Mouse (Mus musculus) c-Kit-negative CD71-positive TER-119-positive erythroid progenitor cells, embryonic 14.5 days (primary cell): Measurements from ENCODE around the gene Fbln2.

Experiments used
- DNase-seq: peaks from one replicate; pipeline ENCODE4 v3.0.0-alpha.2; 2013; ENCODE audit warnings: low read depth, low spot score

Fbln2 gene

DNA sequence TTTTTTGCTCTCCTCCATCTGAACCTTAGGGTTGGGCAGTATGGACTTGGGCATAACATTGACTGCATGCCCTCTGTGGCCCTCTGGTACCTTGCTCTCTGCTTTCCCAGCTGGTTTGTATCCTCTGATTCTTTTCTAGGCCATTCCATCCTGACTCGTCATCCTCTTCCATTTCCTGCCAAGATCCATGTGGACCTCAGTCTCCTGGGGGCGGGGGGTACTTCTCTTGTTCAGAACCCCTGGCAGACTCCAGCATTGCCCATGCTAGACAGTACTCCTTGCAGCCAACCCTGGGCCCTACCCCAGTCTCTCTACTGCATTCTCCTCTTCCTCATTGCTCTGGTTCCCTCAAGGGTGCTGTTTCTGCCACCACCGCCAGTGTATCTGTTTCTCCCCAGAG is 19.8 kb upstream of the Fbln2 start:
- no peak for DNase-seq

- no peak for DNase-seq
Measured at GRCm38 (mm10) chr6:91192851-91193545, 19.3 kb upstream of the Fbln2 start.

GRCm38 (mm10) chr6:91198456-91198855 is 13.8 kb upstream of the Fbln2 start:
- DNase-seq: no peak

- DNase-seq: no peak
Measured at GRCm38 (mm10) chr6:91200429-91201188, 11.6 kb upstream of the Fbln2 start.

DNA sequence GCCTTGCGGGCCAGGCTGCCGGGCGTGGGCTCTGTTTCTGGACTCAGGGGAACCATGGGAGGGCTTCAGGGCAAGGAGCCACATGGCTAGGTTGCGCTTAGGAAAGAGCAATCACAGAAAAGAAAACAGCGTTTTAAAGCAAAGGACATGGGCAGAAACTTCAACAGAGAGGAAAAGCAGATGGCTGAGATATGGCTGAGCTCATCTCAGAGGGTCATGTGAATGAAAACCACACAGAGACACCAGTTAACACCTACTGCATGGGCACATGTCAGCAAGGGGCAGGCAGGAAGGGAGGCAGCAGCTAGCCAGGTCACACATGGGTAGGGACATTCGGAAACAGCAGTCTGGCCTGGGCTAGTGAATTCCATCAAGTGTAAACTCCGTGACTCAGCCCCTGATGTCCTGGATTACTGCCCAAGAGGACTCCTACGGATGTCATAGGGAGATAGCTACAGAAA is 10.3 kb upstream of the Fbln2 start:
- no peak for DNase-seq

DNA sequence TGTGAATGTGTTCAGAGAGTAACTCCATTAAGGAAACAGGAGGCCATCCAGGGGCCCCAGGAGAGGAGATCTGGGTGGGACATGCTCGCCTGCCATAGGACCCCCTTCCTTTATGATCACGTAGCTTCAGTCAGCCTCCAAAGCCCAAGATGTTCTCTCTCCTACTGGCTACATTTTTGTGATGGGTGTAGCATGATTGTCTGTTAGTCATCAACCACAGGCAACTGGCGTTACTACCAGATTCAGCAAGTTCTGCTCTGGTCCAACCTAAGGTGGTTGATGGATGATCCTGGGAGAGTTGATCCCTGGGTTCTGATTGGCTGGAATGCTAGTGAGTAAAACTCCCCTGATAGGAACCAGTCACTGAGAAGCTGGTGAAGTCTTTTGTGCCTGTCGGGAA is 9.7 kb upstream of the Fbln2 start:
- DNase-seq: no peak

DNA sequence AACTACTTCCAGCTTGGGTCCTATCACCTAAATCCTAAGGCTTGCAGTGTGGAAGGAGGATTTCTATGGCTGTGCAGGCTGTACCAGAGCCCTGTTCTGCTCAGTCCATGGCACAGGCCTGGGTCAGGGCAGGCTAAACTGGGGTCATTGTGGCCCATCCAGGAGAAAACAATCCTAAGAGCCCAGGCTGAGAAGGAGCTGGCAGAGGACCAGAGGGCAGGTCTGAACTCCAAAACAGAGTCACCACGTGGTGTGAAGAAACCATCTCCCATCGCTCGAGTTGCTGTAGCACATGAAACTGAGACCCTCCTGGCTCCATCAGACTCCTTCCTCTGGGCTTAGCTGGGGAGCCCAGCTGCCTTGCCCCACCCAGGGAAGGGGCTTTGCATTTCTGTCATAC is 6.9 kb upstream of the Fbln2 start:
- no peak for DNase-seq

DNA sequence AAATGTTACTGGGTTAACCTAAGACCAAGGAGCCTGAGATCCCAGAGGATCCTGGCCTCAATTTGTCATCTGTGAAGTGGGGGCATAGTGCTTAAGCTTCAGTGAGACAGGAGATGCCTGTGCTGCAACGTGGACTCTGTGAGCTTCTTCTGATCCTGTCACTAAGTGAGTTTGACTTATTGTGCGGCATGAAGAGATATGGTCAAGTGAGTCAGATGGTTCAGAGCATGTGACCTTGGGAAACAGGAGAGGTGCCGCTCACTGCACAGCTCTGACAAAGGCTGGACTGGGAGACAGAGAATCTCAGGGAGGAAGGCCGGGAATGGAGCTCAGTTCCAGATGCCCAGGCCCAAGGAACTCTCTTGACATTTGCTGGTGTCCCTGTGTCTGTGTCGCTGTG is 6.5 kb upstream of the Fbln2 start:
- no peak for DNase-seq

GRCm38 (mm10) chr6:91207491-91207890 is 4.8 kb upstream of the Fbln2 start:
- DNase-seq: no peak

DNA sequence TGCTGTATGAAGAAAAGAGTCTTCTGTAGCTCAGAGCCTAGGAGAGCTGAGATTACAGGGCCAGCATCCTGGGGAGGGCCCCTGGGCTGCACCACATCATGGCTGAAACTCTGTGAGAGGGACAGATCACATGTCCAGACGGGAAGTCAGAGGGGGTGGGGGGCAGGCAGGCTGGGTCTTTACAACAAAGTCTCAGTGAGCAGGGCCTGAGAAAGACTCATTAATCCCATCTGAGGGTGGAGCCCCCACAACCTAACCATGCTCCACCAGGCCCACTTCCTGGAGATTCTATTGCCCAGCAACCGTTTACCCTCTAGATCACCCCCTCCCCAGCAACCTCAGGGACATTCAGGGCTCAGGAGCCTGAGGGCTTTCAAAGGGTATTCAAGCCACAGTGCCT is 2.5 kb upstream of the Fbln2 start:
- no peak for DNase-seq

- no peak for DNase-seq
Measured at GRCm38 (mm10) chr6:91210852-91211251, 1.4 kb upstream of the Fbln2 start.

DNA sequence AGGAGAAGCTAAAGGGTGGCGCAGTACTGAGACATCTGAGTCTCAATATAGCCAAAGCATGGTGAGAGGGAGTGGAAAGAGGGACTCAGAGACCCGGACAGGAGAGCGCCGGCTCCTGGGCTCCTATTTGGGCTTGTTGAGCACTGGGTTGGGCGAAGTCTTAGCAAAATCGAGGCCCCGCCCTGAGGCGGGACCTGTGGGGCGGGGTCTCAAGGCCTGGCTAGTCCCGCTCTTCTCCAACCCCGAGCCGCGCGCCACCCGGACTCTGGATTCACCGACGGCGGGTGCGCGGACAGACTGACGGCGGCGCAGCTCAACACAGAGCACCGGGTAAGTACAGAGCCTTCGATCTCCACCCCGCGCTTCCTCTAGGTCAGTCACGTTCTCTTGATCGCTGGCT is 316 bp downstream of the Fbln2 start:
- no peak for DNase-seq

DNA sequence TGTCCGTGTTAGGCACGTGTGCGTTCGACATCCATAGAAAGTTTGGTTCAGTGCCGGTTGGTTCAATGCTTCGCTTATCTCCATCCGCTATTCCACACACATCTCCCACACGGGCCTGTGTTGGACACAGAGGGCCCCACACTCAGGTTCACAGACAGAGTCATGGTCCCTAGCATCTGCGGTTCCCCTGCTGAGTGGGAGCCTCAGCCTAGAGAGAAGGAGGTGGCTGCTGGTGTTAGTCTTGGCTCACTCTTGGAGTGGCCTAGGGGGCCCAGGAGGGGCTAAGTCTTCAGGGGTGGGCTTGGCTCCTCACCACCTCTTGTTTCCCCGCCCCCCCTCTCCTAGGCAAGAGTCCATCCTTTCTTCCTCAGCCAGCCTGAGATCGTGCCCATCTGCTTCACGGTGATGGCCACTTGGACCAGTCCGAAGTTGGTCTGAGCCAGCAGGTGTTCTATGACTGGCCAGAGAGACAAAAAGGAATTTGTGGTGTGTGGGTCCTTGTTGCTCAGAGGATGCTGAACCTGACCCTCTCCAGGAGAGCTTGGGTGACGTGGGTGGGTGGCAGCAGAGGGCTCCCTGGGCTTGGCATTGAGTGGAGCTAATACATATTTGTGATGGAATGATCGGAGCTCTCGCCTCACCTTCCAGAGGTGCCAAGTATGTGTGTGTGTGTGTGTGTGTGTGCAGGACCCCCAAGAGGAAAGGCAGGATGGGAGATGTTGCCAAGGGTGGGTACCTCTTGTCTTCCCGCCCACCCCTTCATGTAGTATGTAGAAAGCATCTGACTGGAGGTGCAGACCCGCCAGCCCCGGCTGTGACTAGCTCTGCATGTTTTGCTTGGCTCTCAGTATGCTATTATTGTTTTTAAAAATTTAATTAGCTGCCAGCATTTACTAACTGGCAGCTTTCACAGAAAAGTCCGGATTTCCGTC is 1.3 kb downstream of the Fbln2 start:
- no peak for DNase-seq

- DNase-seq: no peak
Measured at GRCm38 (mm10) chr6:91215454-91215853, 3.2 kb downstream of the Fbln2 start.

- no peak for DNase-seq
Measured at GRCm38 (mm10) chr6:91218445-91218844, 6.2 kb downstream of the Fbln2 start.

GRCm38 (mm10) chr6:91218871-91219270 is 6.6 kb downstream of the Fbln2 start:
- no peak for DNase-seq

GRCm38 (mm10) chr6:91220062-91220461 is 7.8 kb downstream of the Fbln2 start:
- no peak for DNase-seq

DNA sequence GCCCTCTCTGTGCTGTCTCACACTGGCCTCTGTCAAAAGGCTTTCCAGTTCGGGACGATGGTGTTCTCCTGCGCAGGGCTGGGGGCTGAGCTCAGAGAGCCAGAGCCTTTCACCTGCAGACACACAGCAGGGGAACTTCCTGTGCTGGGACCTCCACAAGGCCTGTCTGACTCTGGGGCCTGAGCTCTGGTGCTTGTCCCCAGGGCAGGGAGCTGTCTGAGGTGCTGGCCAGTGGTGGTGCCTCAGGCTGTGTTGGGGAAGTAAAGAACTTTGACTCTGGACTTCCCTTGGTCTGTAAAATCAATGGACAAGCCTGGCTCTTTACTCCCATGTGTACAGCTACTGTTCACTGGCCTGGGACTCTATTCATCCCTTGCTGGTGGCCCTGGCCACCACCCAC is 8.8 kb downstream of the Fbln2 start:
- DNase-seq: no peak

DNA sequence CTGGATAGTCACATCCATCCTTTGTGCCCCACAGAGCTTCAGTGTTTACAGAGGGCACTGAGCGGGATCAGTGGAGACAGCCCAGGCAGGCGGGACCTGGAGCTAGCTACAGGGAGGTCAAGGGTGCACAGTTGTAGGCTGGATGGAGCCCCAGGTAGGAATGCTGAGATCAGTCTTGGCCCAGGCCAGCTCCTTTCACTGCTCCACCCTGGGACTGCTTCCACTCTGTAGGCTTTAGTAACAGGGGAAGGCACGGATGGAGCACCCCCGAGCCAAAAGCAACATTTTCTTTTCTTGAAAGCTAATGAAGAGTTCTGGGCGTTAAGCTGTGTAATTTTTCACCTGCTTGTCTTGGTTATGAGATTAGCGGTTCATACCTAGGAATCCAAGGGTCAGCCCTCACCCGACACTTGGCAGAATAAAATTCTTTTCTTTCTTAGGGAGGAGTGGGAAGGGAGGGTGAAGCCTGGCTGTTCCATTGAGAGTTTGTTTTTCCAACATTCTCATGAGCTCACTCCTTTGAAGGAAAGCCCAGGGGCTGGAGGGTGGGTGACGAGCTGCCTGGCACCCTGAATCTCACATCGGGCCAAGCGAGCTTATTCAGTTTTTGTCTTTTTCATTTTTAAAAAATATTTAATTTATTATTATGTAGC is 10.6 kb downstream of the Fbln2 start:
- no peak for DNase-seq

- no peak for DNase-seq
Measured at GRCm38 (mm10) chr6:91224939-91225338, 12.7 kb downstream of the Fbln2 start.

- DNase-seq: no peak
Measured at GRCm38 (mm10) chr6:91225346-91225745, 13.1 kb downstream of the Fbln2 start.

- no peak for DNase-seq
Measured at GRCm38 (mm10) chr6:91226058-91226457, 13.8 kb downstream of the Fbln2 start.
